Mouse (Mus musculus): ENCODE results near the gene Txk. TPM values are rescaled to one million over a fixed set of nuclear protein-coding genes. Genes with fewer than 3 reads are reported as not detected.

The Txk gene
- total and polyA plus RNA-seq, 3 experiments = 0.10 to 0.23 TPM; not detected in 1

GRCm38 (mm10) chr5:72736437-72736836 is 16.1 kb downstream of the Txk start:
- TF ChIP-seq MAFK (IDR thresholded peaks at IDR 0.05; ENCODE audit: borderline replicate concordance, low read depth, low read length) = no peak
- 0 out of 2 replicates have a peak, but pooled peaks have one; percentile 15 for TF ChIP-seq ZNF384 (IDR thresholded peaks at IDR 0.05; ENCODE audit: low read depth, low read length)
- Histone ChIP-seq H3K27ac (ENCODE audit: control insufficient read depth, low read depth, low read length) (no peak overlapping the region), H3K79me2 (ENCODE audit: control insufficient read depth, insufficient read depth, low read length, poor library complexity) (no peaks in the 10 kb centered on the region)

GRCm38 (mm10) chr5:72735763-72736162 is 16.8 kb downstream of the Txk start:
- Histone ChIP-seq H3K9ac (ENCODE audit: control insufficient read depth, low read depth, low read length, poor library complexity, severe bottlenecking) (peak overlapping the region; percentile 15), H3K36me3 (ENCODE audit: control insufficient read depth in 1 of 2, insufficient read depth in 2 of 2, low read length in 2 of 2) (peaks cover 0 to 25% of the 10 kb centered on the region in 2 experiments; a peak in 2 of 4 replicates), H3K9me3 (replicated peaks; ENCODE audit: insufficient read depth, low read length) (no peaks in the 10 kb centered on the region), H3K4me3 (ENCODE audit: control insufficient read depth in 1 of 2, insufficient read depth in 1 of 2, low read depth in 2 of 2, low read length in 2 of 2) (peak overlapping the region; percentile 43 to 66), H3K79me2 (ENCODE audit: control insufficient read depth, insufficient read depth, low read length, poor library complexity) (no peaks in the 10 kb centered on the region), H3K27ac (ENCODE audit: control insufficient read depth, low read depth, low read length) (no peak overlapping the region), H3K4me1 (ENCODE audit: control insufficient read depth in 1 of 2, insufficient read depth in 2 of 2, low read length in 2 of 2) (peaks cover 13 to 33% of the 10 kb centered on the region in 2 experiments), H3K27me3 (ENCODE audit: control insufficient read depth in 1 of 2, insufficient read depth in 2 of 2, low read length in 2 of 2) (no peaks in the 10 kb centered on the region; a peak in 1 of 4 replicates)
- TF ChIP-seq BHLHE40 (IDR thresholded peaks at IDR 0.05; ENCODE audit: borderline replicate concordance, low read depth, low read length) (no peak), GATA1 (IDR thresholded peaks at IDR 0.05; ENCODE audit: low read depth, low read length) (0 out of 2 replicates have a peak, but pooled peaks have one; percentile 24), EP300 (IDR thresholded peaks at IDR 0.05; ENCODE audit: low read depth in 1 of 2, low read length in 2 of 2) (peak in 1 of 2 experiments; percentile 48; a peak in 1 of 4 replicates)
- peak; percentile 60 for DNase-seq (ENCODE audit: low read depth, low spot score)

More at GRCm38 (mm10) chr5:72736437-72736836, 16.1 kb downstream of the Txk start:
- H3K27me3 ChIP-seq (ENCODE audit: control insufficient read depth in 1 of 2, insufficient read depth in 2 of 2, low read length in 2 of 2) = no peaks in the 10 kb centered on the region; a peak in 1 of 4 replicates
- H3K9me3 ChIP-seq (replicated peaks; ENCODE audit: insufficient read depth, low read length) = no peaks in the 10 kb centered on the region
- peaks cover 0 to 25% of the 10 kb centered on the region in 2 experiments; a peak in 2 of 4 replicates for H3K36me3 ChIP-seq (ENCODE audit: control insufficient read depth in 1 of 2, insufficient read depth in 2 of 2, low read length in 2 of 2)
- peaks cover 13 to 33% of the 10 kb centered on the region in 2 experiments for H3K4me1 ChIP-seq (ENCODE audit: control insufficient read depth in 1 of 2, insufficient read depth in 2 of 2, low read length in 2 of 2)
- H3K9ac ChIP-seq (ENCODE audit: control insufficient read depth, low read depth, low read length, poor library complexity, severe bottlenecking) = peak overlapping the region; percentile 15
- peak overlapping the region; percentile 43 to 66 for H3K4me3 ChIP-seq (ENCODE audit: control insufficient read depth in 1 of 2, insufficient read depth in 1 of 2, low read depth in 2 of 2, low read length in 2 of 2)
- DNase-seq (ENCODE audit: low read depth, low spot score) = peak; percentile 51

- Histone ChIP-seq H3K36me3 (ENCODE audit: control insufficient read depth in 1 of 2, insufficient read depth in 2 of 2, low read length in 2 of 2) (peaks cover 0 to 25% of the 10 kb centered on the region in 2 experiments; a peak in 2 of 4 replicates), H3K4me3 (ENCODE audit: control insufficient read depth in 1 of 2, insufficient read depth in 1 of 2, low read depth in 2 of 2, low read length in 2 of 2) (no peak overlapping the region), H3K4me1 (ENCODE audit: control insufficient read depth in 1 of 2, insufficient read depth in 2 of 2, low read length in 2 of 2) (peaks cover 13 to 33% of the 10 kb centered on the region in 2 experiments), H3K9me3 (replicated peaks; ENCODE audit: insufficient read depth, low read length) (no peaks in the 10 kb centered on the region), H3K9ac (ENCODE audit: control insufficient read depth, low read depth, low read length, poor library complexity, severe bottlenecking) (no peak overlapping the region), H3K27me3 (ENCODE audit: control insufficient read depth in 1 of 2, insufficient read depth in 2 of 2, low read length in 2 of 2) (no peaks in the 10 kb centered on the region), H3K79me2 (ENCODE audit: control insufficient read depth, insufficient read depth, low read length, poor library complexity) (no peaks in the 10 kb centered on the region), H3K27ac (ENCODE audit: control insufficient read depth, low read depth, low read length) (no peak overlapping the region)
- TF ChIP-seq EP300 (IDR thresholded peaks at IDR 0.05; ENCODE audit: low read depth in 1 of 2, low read length in 2 of 2) (no peak), CHD1 (IDR thresholded peaks at IDR 0.05; ENCODE audit: low read depth, low read length) (no peak), NRF1 (IDR thresholded peaks at IDR 0.05; ENCODE audit: insufficient read depth, low read depth, low read length, poor library complexity, severe bottlenecking) (peak; percentile 58), POLR2A (IDR thresholded peaks at IDR 0.05; ENCODE audit: control insufficient read depth in 1 of 2, insufficient read depth in 1 of 2, low read depth in 1 of 2, low read length in 2 of 2, poor library complexity in 1 of 2) (no peak), GATA1 (IDR thresholded peaks at IDR 0.05; ENCODE audit: low read depth, low read length) (peak; percentile 19; the same call in 1 of the 2 replicates)
- peak; percentile 50 for DNase-seq (ENCODE audit: low read depth, low spot score)
These were observed 19.7 kb downstream of the Txk start for GRCm38 (mm10) chr5:72732885-72733284.
